Mouse (Mus musculus) cerebellum, adult 2 months (tissue): Measurements from ENCODE around the gene Gm17093.
"Not testable (repeated sequence)": the region's sequence is repeated elsewhere in the genome, so short reads cannot be mapped to it uniquely, and the experiment has no call there.

ENCODE experiments used
- CTCF ChIP-seq: fragments of 200-500 bp; IDR thresholded peaks from 2 replicates; pipeline ENCODE4 v1.5.1; 2011; ENCODE audit warnings: low read depth, mild to moderate bottlenecking, control low read depth, low read length, moderate library complexity, borderline replicate concordance; ENCODE audit not compliant: insufficient read depth
- POLR2A ChIP-seq: fragments of 200-500 bp; IDR thresholded peaks from 2 replicates; pipeline ENCODE4 v1.6.1; 2011; ENCODE audit warnings: low read length, control low read depth, borderline replicate concordance; ENCODE audit not compliant: insufficient read depth

GRCm38 (mm10) chr14:44492163-44492562, 25.9 kb upstream of the Gm17093 start, which contains the start of gene BC061237:
- TF ChIP-seq CTCF, POLR2A: not testable (repeated sequence)
